8 mouse cellular contexts compared by ENCODE assay signal in genomic region chr13:23516822-23517602, GRCm38 (mm10). TPM values are rescaled to one million over a fixed set of nuclear protein-coding genes. Genes with fewer than 3 reads are reported as not detected.
DNase-seq lines count a peak whose midpoint lies in the region; ATAC-seq and TF ChIP-seq lines count a peak whose summit lies in the region.

No protein-coding gene starts in this region.

- H3K4me2 ChIP-seq in forebrain, embryonic 12.5 days: peak overlapping the region; percentile 55

- under 1% methylated on average over 19 of the region's 19 CpGs for WGBS in forebrain, embryonic 12.5 days
- under 1% methylated on average over 19 of the region's 19 CpGs for WGBS in large intestine, adult 2 months

- TF ChIP-seq EP300 in ES-Bruce4 (IDR thresholded peaks at IDR 0.05; ENCODE audit: insufficient read depth, low read depth, low read length): 0 out of 2 replicates have a peak, but pooled peaks have one; percentile 19

- no peak for TF ChIP-seq POLR2A in ES-Bruce4 (IDR thresholded peaks at IDR 0.05; ENCODE audit: insufficient read depth, low read length)
- TF ChIP-seq POLR2A in brain, embryonic 14.5 days (IDR thresholded peaks at IDR 0.05; ENCODE audit: borderline replicate concordance, extremely low read depth, insufficient read depth, insufficient read length, poor library complexity, severe bottlenecking): no peak

- H3K36me3 ChIP-seq in ES-Bruce4 (ENCODE audit: control insufficient read depth, insufficient read depth, low read length, poor library complexity, severe bottlenecking): no peaks in the 10 kb centered on the region
- no peaks in the 10 kb centered on the region for H3K36me3 ChIP-seq in forebrain, embryonic 12.5 days (replicated peaks)

- H3K27ac ChIP-seq in ES-Bruce4 (ENCODE audit: insufficient read depth, low read length): peak overlapping the region; percentile 86
- H3K27ac ChIP-seq in forebrain, embryonic 12.5 days: 0 out of 2 replicates have a peak overlapping the region, but pooled peaks have one; percentile 61

- peaks cover 8% of the 10 kb centered on the region for H3K4me1 ChIP-seq in ES-Bruce4 (ENCODE audit: control insufficient read depth, insufficient read depth, low read length)
- H3K4me1 ChIP-seq in forebrain, embryonic 12.5 days: peaks cover 4% of the 10 kb centered on the region; the same call in 1 of the 2 replicates

- TF ChIP-seq CTCF in ES-Bruce4 (IDR thresholded peaks at IDR 0.05; ENCODE audit: low read depth, low read length): no peak
- no peak for TF ChIP-seq CTCF in brain, embryonic 14.5 days (IDR thresholded peaks at IDR 0.05; ENCODE audit: borderline replicate concordance, extremely low read depth, insufficient read depth, insufficient read length)

- intact Hi-C loops in heart, postnatal 25 days (cut with DNase I): loop anchor here (1.0 to 10.0 kb wide), 4 partner anchors 67 to 1572 kb away; partner anchors contain the start of gene Zfp184

- DNase-seq in brain, embryonic 14.5 days (ENCODE audit: low read depth): peak; percentile 89
- peak; percentile 35 for DNase-seq in heart, postnatal 25 days (ENCODE audit: low spot score)
- peak; percentile 63 for DNase-seq in large intestine, adult 2 months (ENCODE audit: low read depth, low spot score)
- DNase-seq in lung, postnatal 10 days: peak; percentile 78
- peak; percentile 74 for DNase-seq in retina, postnatal 7 days (ENCODE audit: low read depth, low spot score)
- DNase-seq in urinary bladder, postnatal 14 days (ENCODE audit: low spot score): peak; percentile 75

- H3K9me3 ChIP-seq in ES-Bruce4 (replicated peaks; ENCODE audit: control insufficient read depth, insufficient read depth, low read length, poor library complexity, severe bottlenecking): no peaks in the 10 kb centered on the region
- H3K9me3 ChIP-seq in forebrain, embryonic 12.5 days: no peaks in the 10 kb centered on the region

- peak overlapping the region; percentile 99 for H3K4me3 ChIP-seq in ES-Bruce4 (ENCODE audit: low read depth, low read length)
- H3K4me3 ChIP-seq in forebrain, embryonic 12.5 days (replicated peaks): peak overlapping the region; percentile 40

- peak; percentile 66 for ATAC-seq in forebrain, embryonic 12.5 days (ENCODE audit: low FRiP score)

- no peaks in the 10 kb centered on the region for H3K27me3 ChIP-seq in ES-Bruce4 (ENCODE audit: control insufficient read depth, insufficient read depth, low read length, poor library complexity, severe bottlenecking)
- no peaks in the 10 kb centered on the region for H3K27me3 ChIP-seq in forebrain, embryonic 12.5 days

- peak overlapping the region; percentile 44; the same call in 1 of the 2 replicates for H3K9ac ChIP-seq in ES-Bruce4 (ENCODE audit: low read depth, poor library complexity, severe bottlenecking)
- H3K9ac ChIP-seq in forebrain, embryonic 12.5 days: 0 out of 2 replicates have a peak overlapping the region, but pooled peaks have one; percentile 33

RNA-seq across cellular contexts. Expression of gene Hist1h4h, which starts 13.8 kb away (rescaled TPM):
- 16.9 and 19.1 TPM in 2 replicates for polyA plus RNA-seq in ES-Bruce4 (2011; ENCODE audit: insufficient read depth, insufficient read length, low read depth, missing spikeins)
- polyA plus RNA-seq in brain, embryonic 14.5 days (2012; rRNA removed): 23.3 and 31.7 TPM in 2 replicates
- 7.2 and 8.7 TPM in 2 replicates for polyA plus RNA-seq in forebrain, embryonic 12.5 days (2016; fragmentation: Nextera tagmentation; extraction: Ambion mirVana)
- total RNA-seq in heart, postnatal 25 days (2021): 100 to 1,000 TPM; 272 to 334 TPM
- 27.9 and 42.9 TPM in 2 replicates for polyA plus RNA-seq in large intestine, adult 2 months (2012; rRNA removed)

RNA-seq across cellular contexts. Expression of gene Hist1h2af, which starts 16.7 kb away (rescaled TPM):
- 68.8 and 97.9 TPM in 2 replicates for polyA plus RNA-seq in ES-Bruce4 (2011; ENCODE audit: insufficient read depth, insufficient read length, low read depth, missing spikeins)
- 474 and 536 TPM in 2 replicates for polyA plus RNA-seq in brain, embryonic 14.5 days (2012; rRNA removed)
- polyA plus RNA-seq in forebrain, embryonic 12.5 days (2016; fragmentation: Nextera tagmentation; extraction: Ambion mirVana): 9.3 and 10.7 TPM in 2 replicates
- total RNA-seq in heart, postnatal 25 days (2021): 10 to 100 TPM; 13.7 to 25.9 TPM
- 64.4 and 250 TPM in 2 replicates for polyA plus RNA-seq in large intestine, adult 2 months (2012; rRNA removed)

RNA-seq across cellular contexts. Expression of gene Hist1h3g, which starts 18.2 kb away (rescaled TPM):
- 8.9 and 16.9 TPM in 2 replicates for polyA plus RNA-seq in ES-Bruce4 (2011; ENCODE audit: insufficient read depth, insufficient read length, low read depth, missing spikeins)
- polyA plus RNA-seq in brain, embryonic 14.5 days (2012; rRNA removed): 25.5 and 42.1 TPM in 2 replicates
- polyA plus RNA-seq in forebrain, embryonic 12.5 days (2016; fragmentation: Nextera tagmentation; extraction: Ambion mirVana): 7.2 and 8.3 TPM in 2 replicates
- total RNA-seq in heart, postnatal 25 days (2021): 1 to 10 TPM; 3.4 to 4.1 TPM
- 30.9 and 39.2 TPM in 2 replicates for polyA plus RNA-seq in large intestine, adult 2 months (2012; rRNA removed)

RNA-seq across cellular contexts. Expression of gene Hist1h2bh, which starts 26.2 kb away (rescaled TPM):
- polyA plus RNA-seq in ES-Bruce4 (2011; ENCODE audit: insufficient read depth, insufficient read length, low read depth, missing spikeins): 3.9 and 4.2 TPM in 2 replicates
- polyA plus RNA-seq in brain, embryonic 14.5 days (2012; rRNA removed): 4.4 and 4.7 TPM in 2 replicates
- 0.87 and 0.95 TPM in 2 replicates for polyA plus RNA-seq in forebrain, embryonic 12.5 days (2016; fragmentation: Nextera tagmentation; extraction: Ambion mirVana)
- total RNA-seq in heart, postnatal 25 days (2021): 1 to 10 TPM; 1.4 to 1.9 TPM
- 5.2 and 6.8 TPM in 2 replicates for polyA plus RNA-seq in large intestine, adult 2 months (2012; rRNA removed)

RNA-seq across cellular contexts. Expression of gene Hist1h3f, which starts 26.8 kb away (rescaled TPM):
- 1.5 TPM in 1 of 2 replicates, not detected in the other for polyA plus RNA-seq in ES-Bruce4 (2011; ENCODE audit: insufficient read depth, insufficient read length, low read depth, missing spikeins)
- 4.5 and 5.5 TPM in 2 replicates for polyA plus RNA-seq in brain, embryonic 14.5 days (2012; rRNA removed)
- polyA plus RNA-seq in forebrain, embryonic 12.5 days (2016; fragmentation: Nextera tagmentation; extraction: Ambion mirVana): 0.99 and 1.5 TPM in 2 replicates
- 10 to 100 TPM in 1 of 2 experiments, 1 to 10 TPM in 1; 6.4 to 10.6 TPM for total RNA-seq in heart, postnatal 25 days (2021)
- 5.9 and 7.1 TPM in 2 replicates for polyA plus RNA-seq in large intestine, adult 2 months (2012; rRNA removed)

Comparison
In these comparisons a context has a peak if more than half of its experiments do, and no peak if none do; other contexts are left out.
1. Peak in every context shown above with its lines: DNase-seq, ATAC-seq, H3K4me3 ChIP-seq and H3K27ac ChIP-seq.
2. DNase-seq: peak in every context shown above with its lines; median percentile 89 in brain, embryonic 14.5 days; 78 in lung, postnatal 10 days; 75 in urinary bladder, postnatal 14 days; 74 in retina, postnatal 7 days; 63 in large intestine, adult 2 months; 35 in heart, postnatal 25 days.